Mouse (Mus musculus) Muller cell, postnatal 12 days (primary cell): ENCODE data around the gene Ice1.

Source experiments
- DNase-seq: peaks from one replicate; pipeline ENCODE4 v3.0.0-alpha.2; 2015; ENCODE audit errors: inconsistent ontology term

The Ice1 gene

DNA sequence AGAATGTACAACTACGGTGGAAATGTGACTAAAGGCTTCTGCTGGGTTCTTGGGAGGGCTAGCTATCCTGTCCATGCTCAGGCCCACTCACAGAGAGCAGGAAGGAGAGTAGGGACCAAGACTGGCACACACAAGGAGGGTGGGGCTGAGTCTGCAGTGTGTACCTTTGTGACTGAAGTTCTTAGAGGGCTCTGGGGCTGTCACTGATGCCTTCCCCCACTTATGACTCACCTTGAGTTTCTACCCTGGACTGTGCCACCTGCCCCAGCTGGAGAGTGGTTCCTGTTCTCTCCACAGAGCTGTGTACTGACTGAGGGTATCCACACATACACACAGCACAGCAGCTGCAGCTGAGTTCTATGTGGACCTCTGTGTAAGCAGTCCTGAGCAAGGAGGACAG lies 63.2 kb downstream of the Ice1 start:
- DNase-seq: no peak

DNA sequence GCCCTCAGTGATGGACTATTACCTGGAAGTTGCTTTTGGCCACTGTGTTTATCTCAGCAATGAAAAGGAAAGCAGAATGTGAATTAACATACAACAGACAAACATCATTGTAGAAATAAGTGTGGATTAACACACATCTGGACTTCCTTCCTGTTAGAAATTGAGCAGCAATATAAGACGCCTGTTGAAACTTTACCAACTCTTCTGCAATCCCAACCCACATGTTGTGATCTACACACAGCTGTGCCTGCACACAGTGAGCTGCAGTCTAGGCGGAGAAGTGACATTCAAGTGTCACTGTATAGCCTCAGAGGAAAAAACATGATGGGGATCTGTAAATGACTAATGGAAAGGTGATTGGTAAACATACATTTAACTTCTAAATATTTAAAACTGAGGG lies 69.5 kb downstream of the Ice1 start:
- no peak for DNase-seq

DNA sequence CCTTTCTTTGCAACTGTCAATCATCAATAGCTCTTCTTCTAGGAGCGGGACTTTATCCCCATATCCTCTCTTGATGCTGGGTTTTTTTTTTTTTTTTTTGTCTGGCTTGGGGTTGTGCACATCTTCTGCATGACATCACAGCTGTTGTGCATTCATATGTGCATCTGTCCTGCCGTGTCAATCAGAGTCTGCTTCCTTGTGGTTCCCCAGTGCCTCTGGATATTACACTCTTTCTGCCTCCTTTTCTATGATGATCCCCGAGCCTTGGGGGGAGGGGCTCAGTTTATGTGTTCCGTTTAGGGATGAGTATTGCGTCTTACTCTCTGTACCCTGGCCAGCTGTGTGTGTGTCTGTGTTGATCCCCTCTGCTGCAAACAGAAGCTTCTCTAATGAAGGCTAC lies 84.0 kb downstream of the Ice1 start:
- no peak for DNase-seq

DNA sequence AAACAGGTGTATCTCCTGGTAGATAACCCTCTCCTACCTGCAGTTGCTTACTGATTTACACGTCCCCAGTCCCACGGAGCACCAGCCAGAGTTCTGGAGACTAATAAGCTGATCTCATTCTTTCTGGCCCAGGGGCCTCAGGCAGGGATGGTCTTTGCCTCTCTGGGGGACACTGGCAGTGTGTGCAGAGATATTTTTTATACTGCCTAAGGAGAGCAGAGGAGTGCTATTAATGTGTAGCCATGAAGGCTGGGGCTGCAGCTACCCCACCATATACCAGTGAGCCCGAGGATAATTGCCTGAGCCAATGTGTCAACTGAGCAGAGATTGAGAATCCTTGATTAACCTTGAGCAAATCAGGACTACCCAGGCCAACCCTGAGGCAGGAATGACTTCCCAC lies 90.0 kb downstream of the Ice1 start:
- no peak for DNase-seq

DNA sequence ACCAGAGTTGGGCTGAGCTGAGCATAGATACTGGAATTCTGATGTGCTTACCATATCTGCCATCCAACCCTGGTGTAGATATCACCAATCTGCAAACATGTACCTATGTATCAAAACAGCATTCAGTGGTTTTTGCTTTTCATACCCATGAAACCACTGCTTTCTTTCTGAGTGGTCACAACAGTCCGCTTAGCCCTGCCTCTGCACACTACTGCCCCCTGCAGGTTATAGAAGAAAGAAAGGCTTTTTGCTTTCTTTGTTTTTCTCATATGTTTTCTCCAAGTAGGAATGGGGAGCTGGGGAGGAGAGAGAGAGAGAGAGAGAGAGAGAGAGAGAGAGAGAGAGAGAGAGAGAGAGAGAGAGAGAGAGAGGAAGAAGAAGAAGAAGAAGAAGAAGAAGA lies 92.2 kb downstream of the Ice1 start:
- peak; percentile 12 for DNase-seq

DNA sequence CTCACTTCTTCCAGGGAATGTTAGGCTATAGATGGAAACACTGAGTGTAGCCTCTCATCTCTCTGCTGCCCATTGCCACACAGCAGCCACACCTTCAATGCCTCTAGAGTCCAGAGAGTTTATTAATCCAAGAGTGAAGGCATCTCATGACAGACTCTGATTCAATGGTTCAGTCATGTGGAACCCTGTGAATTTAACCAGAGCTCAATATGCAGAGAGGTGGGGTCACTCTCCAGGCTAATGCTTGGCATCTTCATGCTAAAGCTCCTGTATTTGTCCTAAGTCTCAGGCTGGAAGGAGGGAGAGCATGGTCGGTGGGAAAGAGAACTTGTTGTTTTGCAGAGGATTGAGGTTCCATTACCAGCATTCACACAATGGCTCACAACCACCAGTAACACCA lies 97.6 kb downstream of the Ice1 start:
- DNase-seq: no peak

GRCm38 (mm10) chr13:70533412-70533811 lies 104.0 kb downstream of the Ice1 start:
- no peak for DNase-seq

DNA sequence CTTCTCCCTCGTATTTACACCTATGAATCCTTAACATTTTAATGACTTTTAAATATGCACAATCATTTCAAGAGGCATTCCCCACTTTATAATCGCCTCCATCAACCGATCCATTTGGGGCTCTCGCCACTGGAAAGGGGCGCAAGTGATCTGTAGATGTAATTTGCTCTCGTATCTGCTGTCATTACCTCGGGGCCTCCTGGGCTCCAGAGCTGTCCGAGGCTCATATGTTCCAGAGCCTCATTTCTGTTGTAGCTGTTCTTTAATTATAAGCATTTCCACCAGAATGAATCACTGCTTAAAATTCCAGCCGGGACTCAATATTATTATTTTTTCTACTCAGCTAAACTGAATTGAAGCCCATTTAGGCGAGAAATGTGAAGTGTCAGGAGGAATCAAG lies 104.7 kb downstream of the Ice1 start:
- peak; percentile 30 for DNase-seq

DNA sequence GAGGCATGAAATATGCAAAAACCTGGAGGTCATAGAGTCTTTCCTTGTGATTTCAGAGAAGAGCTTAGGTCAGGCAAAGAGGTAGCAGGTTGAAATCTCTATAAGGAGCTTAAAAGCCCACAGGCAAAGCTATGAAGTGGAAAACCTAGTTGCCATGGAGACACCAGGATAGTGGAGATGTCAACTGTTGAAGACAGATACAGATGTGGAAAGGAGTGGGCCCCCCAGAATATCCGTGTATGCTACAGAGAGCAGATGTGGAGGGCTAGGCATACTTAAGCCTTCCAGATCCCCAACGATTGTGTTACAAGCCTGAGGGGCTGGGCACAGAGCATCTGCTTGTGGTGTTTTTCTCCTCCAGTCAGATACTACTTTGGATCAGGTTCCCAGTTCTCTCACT lies 119.8 kb downstream of the Ice1 start:
- no peak for DNase-seq

GRCm38 (mm10) chr13:70515004-70515403 lies 122.4 kb downstream of the Ice1 start:
- no peak for DNase-seq

GRCm38 (mm10) chr13:70510199-70510598 lies 127.2 kb downstream of the Ice1 start:
- DNase-seq: no peak

DNA sequence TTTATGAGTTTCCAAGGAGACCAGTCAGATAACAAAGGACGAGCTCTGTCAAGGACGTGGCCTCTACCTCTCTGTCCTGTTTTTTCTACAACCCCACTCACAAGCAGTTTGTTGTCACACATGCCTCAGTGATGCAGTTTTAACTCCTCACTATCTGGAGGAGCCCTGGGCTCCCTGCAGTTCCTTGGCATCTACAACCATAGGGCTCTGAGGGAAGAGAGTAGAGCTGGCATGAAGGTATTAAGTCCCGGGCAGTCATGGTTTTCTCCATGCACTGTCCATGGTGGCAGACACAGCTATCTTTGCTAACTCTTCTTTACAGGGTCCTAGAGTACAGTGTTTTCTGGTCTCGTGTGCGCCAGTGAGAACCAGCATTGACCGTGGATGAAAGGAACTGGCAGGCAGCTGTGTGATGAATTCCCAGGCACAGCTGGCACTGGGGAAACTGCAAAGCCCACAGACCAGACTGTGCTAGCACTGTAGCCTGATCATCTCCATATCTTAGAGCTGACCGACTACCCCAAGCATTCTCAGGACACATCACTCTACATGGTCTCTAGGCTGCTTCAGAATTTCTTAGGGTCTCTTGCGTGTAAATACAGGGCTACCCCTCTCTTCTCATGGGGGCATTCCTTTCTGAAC lies 127.9 kb downstream of the Ice1 start:
- DNase-seq: no peak

DNA sequence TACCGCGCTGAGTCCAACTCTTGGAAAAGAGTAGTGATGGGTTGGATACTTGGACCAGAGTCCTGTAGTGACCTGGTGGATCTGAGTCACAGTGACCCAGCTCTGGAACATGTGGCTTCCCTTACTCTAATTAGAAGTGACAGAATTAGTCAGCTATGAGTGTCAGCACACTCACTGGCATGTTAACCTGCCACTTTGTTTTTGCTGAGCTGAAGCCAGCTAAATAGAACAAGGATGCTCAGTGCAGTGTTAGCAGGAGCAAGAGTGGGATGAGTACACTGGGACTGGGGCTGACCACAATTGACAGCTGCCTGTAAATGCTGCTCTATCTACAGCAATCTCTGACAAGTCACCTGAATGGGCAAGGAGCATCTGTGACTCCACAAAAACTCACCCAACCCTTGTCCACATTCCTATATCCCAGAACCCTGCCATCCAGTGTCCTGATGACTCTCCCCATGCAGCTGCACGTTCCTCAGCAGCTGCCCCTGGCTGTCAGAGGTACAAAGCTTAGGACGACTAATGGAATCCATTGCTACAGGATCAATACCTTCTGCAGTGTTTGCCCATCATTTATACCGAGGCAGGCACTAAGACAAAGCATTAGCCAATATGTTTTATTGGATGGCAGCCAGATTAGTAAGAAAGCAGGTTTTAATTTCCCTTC lies 128.6 kb downstream of the Ice1 start:
- DNase-seq: peak; percentile 81
